In genomic region chr8:124631966-124632365, GRCm38 (mm10) we compare ENCODE assay signal across 11 mouse cellular contexts. TPM values are rescaled to one million over a fixed set of nuclear protein-coding genes. Genes with fewer than 3 reads are reported as not detected.
DNase-seq lines count a peak whose midpoint lies in the region; ATAC-seq and TF ChIP-seq lines count a peak whose summit lies in the region.
"Had no signal": no experiment of that assay in that cellular context is flagged by ENCODE, and none has a peak within 500 bp of the region (broad histone marks: within the 10 kb centered on the region; RNA-seq: fewer than 3 reads in every experiment).

No protein-coding gene starts in this region.

- H3K4me3 ChIP-seq in kidney, embryonic 16.5 days (ENCODE audit: low read length), result no peak overlapping the region
- H3K4me3 ChIP-seq in cortical plate, adult 2 months (ENCODE audit: insufficient read depth, low read length), result no peak overlapping the region

- H3K27ac ChIP-seq in kidney, embryonic 16.5 days (ENCODE audit: low read length), result peak overlapping the region; percentile 49
- peak overlapping the region; percentile 31; the same call in 1 of the 2 replicates for H3K27ac ChIP-seq in cortical plate, adult 2 months (ENCODE audit: insufficient read depth, low read length)

- H3K27me3 ChIP-seq in kidney, embryonic 16.5 days (ENCODE audit: insufficient read depth, low read length), result no peaks in the 10 kb centered on the region

- TF ChIP-seq CTCF in cortical plate, adult 2 months (IDR thresholded peaks at IDR 0.05; ENCODE audit: extremely low read depth, insufficient read depth, low read length), result no peak

- ATAC-seq in kidney, embryonic 16.5 days (ENCODE audit: low FRiP score, low TSS enrichment), result peak; percentile 50

- no peak for TF ChIP-seq POLR2A in cortical plate, adult 2 months (IDR thresholded peaks at IDR 0.05; ENCODE audit: extremely low read depth, insufficient read depth, low read length)

- no peak for DNase-seq in kidney, adult 11 months
- DNase-seq in fibroblast of lung, adult 2 months (ENCODE audit: low read depth), result peak; percentile 37
- peak; percentile 78 for DNase-seq in lung, postnatal 10 days
- DNase-seq in thymus, postnatal 10 days (ENCODE audit: low spot score in 2 of 2), result no peak
- no peak for DNase-seq in cerebellum, adult 11-12 months
- DNase-seq in right cerebral cortex, postnatal 14 days, result no peak
- DNase-seq: left cerebral cortex, postnatal 4 days; right cerebral cortex, postnatal 4 days; thymus, postnatal 36 days had no signal

- no peaks in the 10 kb centered on the region for H3K9me3 ChIP-seq in kidney, embryonic 16.5 days (ENCODE audit: low read length)

- H3K4me1 ChIP-seq in kidney, embryonic 16.5 days (ENCODE audit: insufficient read depth, low read length), result no peaks in the 10 kb centered on the region; the same call in 1 of the 2 replicates
- H3K4me1 ChIP-seq in cortical plate, adult 2 months (ENCODE audit: control insufficient read depth, insufficient read depth, low read length), result peaks cover 9% of the 10 kb centered on the region

- H3K4me2 ChIP-seq in kidney, embryonic 16.5 days (replicated peaks; ENCODE audit: low read depth, low read length), result no peak overlapping the region

- peaks cover 12% of the 10 kb centered on the region; the same call in 1 of the 2 replicates for H3K36me3 ChIP-seq in kidney, embryonic 16.5 days (ENCODE audit: insufficient read depth, low read length)

- H3K9ac ChIP-seq in kidney, embryonic 16.5 days (replicated peaks; ENCODE audit: low read length), result no peak overlapping the region

- WGBS in kidney, embryonic 16.5 days, result 33% methylated on average over 7 of the region's 7 CpGs

RNA-seq across cellular contexts. Expression of gene 2310022B05Rik, which starts 31.2 kb away (rescaled TPM):
- 28.0 and 31.7 TPM in 2 replicates for polyA plus RNA-seq in kidney, embryonic 16.5 days (2015; fragmentation: Nextera tagmentation; extraction: Ambion mirVana)
- polyA plus RNA-seq in cortical plate, adult 2 months (2012; rRNA removed), result 61.1 and 64.2 TPM in 2 replicates

RNA-seq across cellular contexts. Expression of gene Capn9, which starts 56.1 kb away (rescaled TPM):
- not detected in 2 replicates for polyA plus RNA-seq in kidney, embryonic 16.5 days (2015; fragmentation: Nextera tagmentation; extraction: Ambion mirVana)
- 0.04 and 0.09 TPM in 2 replicates for polyA plus RNA-seq in cortical plate, adult 2 months (2012; rRNA removed)

Comparison
In these comparisons a context has a peak if more than half of its experiments do, and no peak if none do; other contexts are left out.
1. DNase-seq: peak in fibroblast of lung, adult 2 months (single experiment) and lung, postnatal 10 days (single experiment); none in kidney, adult 11 months (single experiment), thymus, postnatal 10 days (0 of 2), cerebellum, adult 11-12 months (single experiment) and right cerebral cortex, postnatal 14 days (single experiment).